Mouse (Mus musculus): ENCODE results near the gene Ppm1l.

DNA sequence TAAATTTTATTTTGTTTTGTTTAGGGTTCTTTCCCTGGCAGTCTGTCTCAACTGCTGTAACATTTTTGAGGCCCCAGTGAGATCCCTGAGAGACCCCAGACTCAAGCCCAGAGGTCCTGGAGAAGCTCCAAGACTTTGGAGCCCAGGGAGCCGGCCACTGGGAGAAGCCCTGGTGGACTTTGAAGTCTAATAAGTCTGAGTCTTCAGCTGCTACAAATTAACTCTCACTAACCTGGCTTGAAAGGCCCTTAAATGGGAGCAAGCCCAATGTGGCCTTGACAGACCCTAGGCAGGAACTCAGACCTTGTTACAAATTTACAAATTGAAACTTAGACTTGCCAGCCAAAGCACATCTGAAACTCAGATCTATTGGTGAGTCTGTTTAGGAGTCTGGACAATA is 290.8 kb downstream of the Ppm1l start:
- TF ChIP-seq GATA1 (IDR thresholded peaks at IDR 0.05; ENCODE audit: borderline replicate concordance, low read length) (no peak), FLI1 (IDR thresholded peaks at IDR 0.05; ENCODE audit: low read length) (no peak)

All from megakaryocyte, embryonic 14.5 days (primary cell).